Mouse (Mus musculus) megakaryocyte-erythroid progenitor cell, adult 5-6 weeks (primary cell): ENCODE measurements around the gene Usp25. TPM values are rescaled to one million over a fixed set of nuclear protein-coding genes. Genes with fewer than 3 reads are reported as not detected.
A peak's percentile ranks its signal among the peaks of the same experiment; 100 is the strongest.

Experiments
- ATAC-seq: replicated peaks from 2 replicates; pipeline ENCODE4 v1.8.0; 2016; ENCODE audit warnings: mild to moderate bottlenecking, inconsistent platforms; ENCODE audit not compliant: severe bottlenecking, poor library complexity, low FRiP score, low TSS enrichment
- total RNA-seq, 2 experiments: library from RNA; stranded (forward) in 1 of 2; stranded (reverse) in 1 of 2; fragments of 200-1000, 215-1000 nt in 1 of 2; fragments of >200 nt in 1 of 2; fragmentation: Nextera tagmentation in 1 of 2; gene quantifications; 2 replicates each; pipeline ENCODE4 v1.2.3; 2014 to 2017

Gene Usp25
- total RNA-seq (2014; fragmentation: Nextera tagmentation) (78.1 and 82.8 TPM in 2 replicates), total RNA-seq (2017) (103 and 106 TPM in 2 replicates)

DNA sequence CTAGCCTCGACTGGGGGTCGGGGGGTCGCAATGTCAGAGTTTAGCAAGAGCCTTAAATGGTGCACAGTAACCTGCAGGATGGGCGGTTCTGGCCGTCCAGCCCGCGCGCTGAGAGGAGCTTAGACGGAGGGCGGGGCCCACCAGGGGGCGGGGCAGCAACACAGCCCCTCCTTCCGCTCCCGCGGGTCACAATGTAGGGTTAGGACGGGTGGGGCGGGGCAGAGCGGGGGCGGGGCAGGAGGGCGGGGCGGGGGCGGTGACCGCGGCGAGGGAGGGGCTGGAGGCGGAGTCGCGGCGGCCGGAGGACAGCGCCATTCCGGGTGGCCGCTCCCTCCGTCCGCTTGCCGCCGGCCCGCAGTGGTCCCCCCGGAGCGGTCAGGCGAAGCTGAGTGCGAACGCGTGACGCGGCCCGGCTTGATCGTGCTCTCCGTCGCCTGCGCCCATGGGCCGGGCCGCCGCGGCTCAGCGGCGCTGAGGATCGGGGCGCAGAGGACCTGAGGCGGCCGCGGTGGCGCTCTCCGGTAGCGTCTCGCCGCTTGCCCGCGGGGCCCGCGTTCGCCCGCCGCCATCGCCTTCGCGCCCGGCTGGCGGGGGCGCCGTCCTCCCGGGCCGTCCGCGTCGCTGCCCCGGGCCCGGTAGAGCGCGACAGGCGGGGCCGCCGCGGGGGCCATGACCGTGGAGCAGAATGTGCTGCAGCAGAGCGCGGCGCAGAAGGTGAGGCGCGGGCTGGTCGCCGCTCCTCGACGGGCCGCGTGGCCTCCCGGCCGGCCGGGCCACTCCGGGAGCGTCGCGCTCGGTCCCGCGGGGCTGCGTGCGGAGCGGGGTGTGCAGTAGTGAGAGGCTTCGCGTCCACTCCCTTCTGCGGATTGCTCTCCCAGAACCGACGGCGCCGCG lies at the start of gene Usp25:
Gene Usp25, plus strand, starts transcription at position 280 of the 894 bp plus-strand sequence.
- peak; percentile 85 for ATAC-seq

DNA sequence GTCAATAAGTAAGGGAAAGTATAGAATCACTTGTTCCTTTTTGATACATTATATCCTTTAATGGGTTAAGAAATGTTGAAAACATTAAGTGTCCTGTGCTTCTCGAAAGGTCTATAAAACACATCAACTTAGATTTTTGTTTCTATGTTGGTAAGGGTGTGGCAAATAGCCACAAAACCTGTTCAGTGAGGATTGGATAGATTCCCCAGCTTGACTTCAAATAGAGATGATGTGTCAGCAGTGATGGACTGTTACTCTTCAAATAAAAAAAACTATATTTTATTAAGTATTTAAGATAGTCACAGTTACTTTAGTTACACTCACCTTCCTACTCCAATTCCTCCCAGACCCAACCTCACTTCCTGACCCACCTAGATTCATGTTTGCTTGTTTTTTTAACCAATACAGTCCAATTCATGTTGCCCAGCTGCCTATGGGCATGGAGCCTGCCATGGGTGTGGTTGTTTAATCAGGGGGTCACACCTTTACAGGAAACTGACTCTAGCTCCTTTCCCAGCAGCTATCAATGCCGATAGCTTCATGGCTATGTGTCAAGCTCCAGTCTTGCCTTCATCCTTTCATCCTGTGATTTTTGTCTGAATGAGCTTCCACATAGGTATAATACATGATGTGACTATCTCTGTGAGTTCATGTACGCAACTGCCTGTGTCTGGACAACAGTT lies 45.8 kb upstream of the Usp25 start:
- ATAC-seq, result no peak

DNA sequence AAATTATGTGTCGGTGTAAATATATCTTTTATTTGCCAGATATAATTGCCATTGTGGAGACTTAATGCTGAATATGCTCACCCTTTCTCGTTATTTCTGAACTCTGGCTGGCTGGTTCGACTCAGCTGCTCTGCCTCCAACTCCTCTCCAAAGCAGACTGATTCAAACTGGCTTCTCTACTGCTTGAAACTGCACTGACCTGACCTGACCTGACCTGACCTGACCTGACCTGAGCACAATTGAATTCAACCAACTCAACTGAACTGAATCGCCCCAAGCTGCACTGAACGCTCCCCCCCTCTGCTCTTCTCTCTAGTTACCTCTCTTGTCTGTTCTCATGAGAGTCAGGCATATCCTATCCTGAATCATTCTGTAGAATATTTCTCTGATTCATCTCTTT lies 42.3 kb upstream of the Usp25 start:
- ATAC-seq, result no peak

DNA sequence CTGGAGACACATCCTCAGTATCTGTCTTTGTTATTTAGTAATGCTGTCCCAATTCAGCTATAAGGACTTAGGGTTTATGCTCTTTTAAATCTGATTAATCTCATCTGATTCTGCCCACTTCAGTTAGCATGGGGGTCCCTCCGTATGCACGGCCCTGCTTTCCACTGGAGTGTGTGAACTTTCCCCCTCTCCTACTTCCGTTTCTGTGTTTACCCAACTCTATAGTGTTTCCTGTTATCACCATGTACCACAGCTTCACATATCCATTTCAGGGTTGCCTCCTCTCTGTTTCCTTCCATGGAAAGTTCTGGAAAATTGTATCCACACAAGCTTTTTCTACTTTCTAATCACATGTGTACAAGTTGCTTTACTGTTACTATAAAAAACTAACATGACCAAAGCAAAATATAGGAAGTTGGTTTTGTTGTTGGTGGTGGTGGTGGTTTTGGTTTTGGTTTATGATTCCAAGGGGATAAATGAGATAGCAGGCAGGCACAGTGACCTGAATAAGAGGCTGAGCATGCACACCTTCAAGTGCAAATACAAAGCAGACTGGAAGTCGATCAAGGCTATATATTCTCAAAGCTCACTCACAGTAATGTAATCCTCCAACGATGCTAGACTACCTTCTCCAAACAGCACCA lies 36.6 kb upstream of the Usp25 start:
- ATAC-seq, result no peak

DNA sequence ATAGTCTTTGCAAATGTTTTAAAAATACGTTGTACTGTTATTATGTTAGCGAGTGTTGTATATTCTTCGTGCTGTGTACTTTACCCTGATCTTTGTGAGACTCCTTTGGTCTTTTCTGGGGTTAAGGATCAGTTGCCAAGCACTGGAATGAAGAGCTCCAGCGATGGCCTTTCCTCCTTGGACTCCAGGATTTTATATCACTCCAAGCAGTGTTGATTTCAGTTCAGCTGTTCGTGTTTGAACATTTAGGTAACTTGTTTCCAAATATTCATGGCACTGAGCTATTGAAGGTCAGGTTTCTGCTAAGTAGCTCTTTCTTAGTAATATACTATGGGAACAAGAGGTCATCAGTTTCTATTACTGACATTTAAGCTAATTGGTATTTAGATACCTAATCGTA lies 29.8 kb upstream of the Usp25 start:
- ATAC-seq, result no peak

DNA sequence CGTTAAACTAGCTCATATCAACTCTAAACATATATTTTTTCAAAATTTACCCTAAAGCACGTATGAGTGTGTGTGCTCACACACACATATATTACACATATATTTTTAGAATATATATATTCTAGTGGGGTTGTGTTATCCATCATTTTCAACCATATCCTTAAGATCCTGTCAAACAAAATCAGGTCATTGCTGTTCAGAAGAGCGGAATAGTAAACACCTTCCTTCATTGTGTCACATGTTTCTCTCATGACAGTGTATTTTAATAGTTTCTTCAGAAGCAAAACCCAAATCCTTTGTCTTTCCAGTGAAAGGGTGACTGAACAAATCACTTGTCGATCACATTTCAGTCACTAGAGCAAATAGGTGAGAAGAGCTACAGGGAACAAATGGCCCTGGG lies 25.8 kb upstream of the Usp25 start:
- no peak for ATAC-seq

DNA sequence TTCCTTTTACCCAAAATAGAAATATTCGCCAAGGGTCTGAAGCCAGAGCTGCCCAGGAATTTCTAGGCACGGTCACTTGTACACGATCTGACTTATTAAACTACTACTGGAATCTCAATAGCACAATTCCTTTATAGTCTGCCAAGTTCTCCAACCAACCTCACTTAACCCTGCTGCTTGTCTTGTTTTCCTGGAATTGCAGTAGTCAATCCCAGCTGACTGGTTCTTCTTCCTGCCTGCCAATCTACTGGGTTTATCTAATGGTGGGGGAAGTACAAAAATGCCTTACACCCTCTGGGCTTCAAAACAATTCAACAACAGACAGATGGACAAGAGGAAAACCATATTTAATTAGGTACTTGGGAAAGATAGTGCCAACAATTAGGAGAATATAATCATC lies 9.6 kb upstream of the Usp25 start:
- no peak for ATAC-seq

DNA sequence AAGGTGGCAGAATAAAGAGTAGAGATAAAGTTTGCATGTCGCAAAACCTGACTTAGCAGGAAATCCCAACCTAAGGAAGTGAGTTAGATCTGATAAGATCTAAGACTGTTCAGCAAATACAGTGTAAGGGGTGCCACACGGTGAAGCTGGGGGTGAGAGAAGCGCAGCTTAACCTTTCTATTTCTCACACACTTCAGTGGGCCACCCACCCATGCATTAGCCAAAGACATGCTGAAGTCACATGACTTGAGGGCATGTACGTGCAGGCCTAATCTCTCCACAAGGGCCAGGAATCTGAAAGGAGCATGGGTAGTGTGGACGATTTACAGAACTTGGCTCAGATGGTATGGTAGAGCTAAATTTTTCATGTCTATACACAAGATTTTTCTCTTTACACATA lies 4.3 kb upstream of the Usp25 start:
- peak; percentile 57 for ATAC-seq

DNA sequence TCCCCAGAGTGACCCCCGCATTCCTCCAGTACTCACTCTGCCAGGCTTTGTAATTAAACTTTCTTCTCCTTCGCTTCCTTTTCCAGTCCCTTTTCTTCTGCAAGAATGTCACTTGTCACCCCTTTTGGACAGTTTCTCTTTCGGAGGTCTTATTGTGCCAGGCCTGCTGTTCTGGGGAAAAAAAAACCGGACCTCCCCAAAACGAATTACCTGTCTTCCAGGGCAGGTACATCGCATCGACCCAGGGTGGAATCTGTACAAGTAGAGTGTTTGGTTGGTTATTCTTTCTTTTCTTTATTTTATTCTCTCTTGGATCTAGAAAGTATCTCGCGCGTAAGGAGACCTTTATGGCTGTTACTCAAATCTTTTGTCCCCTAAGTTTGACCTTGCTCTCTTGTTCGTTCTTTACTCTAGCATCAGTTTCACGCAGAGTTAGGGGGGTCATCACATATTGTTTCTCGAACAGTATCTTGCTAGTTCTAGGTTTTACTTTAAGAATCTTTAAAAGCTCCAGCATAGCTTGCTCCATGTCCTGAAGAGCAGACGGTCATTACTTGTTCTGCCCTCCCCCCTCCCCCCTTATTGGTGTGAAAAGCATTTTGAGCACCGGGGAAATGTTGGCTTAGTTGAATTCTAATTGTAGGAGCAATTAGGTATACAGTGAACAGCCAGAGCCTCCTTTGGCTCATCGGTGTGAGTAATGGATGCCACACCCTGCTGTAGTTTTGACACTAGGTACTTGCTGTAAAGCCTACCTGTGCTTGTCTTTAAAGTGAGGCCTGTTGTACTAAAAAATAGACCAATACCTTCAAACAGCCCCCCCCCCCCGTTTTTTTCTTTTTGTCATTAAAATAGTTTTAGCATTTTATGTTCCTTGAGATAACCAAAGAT lies 1.1 kb downstream of the Usp25 start:
- 0 out of 2 replicates have a peak, but pooled peaks have one; percentile 0 for ATAC-seq

DNA sequence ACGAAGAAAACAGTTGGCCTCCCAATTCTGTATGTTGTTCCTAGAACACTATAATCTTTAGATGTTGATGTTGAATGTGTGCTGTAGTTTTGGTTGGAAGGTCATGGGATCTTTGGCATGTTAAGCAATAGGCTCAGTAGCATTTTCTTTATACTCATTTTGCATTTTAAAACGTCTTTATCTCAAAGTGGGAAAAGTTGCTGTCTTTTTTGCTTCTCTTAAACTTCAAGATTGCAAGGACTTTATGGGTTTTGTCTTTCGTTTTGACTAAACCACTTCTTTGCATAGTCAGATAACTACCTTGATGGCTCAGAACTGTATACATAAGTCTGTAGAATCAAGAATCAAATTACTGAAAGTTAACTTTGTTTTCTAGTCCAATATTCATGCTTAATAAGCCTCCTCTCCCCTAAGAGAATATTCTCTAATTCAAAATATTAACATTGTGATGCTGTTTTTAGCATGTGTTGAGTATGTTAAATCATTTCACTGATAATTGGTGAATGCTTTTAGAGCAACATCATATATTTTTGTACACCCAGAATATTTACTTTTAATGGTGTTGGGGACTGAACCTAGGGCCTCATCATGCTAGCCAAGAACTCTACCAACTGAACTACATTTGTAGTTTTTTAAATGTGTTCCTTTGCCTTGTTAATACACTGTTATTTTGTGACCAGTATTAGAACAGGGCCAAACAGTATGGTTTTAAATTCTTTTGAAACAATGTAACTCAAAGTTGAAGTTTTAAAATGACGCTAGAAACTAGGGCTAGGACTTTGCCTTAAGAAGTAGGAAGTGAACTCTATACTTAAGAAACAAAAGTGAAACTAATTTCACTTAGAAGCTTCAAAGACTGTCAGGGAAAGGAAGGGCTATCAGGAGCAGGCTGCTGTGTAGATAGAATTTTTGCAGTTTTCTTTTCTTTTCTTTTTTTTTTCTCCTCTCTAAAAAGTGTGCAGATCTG lies 2.2 kb downstream of the Usp25 start:
- ATAC-seq, result peak; percentile 45; the same call in 1 of the 2 replicates

DNA sequence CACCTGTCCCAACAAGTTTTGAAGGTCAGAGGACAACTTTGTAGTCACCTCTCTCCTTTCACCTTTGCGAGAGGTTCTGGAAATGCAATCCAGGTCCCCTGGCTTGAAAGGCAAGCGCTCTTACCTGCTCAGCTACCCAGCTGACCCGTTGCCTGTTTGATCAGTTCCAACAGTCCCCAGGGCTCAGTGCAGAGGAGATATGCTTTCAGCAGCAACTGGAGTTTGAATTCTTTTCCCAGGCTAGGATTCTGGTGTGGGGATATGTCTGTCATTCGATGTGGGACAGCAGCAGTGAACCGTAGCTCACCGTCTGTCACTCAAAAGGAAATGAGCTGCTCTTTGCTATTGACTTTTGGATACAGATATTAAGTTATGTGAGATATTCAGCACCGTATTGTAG lies 4.4 kb downstream of the Usp25 start:
- no peak for ATAC-seq

DNA sequence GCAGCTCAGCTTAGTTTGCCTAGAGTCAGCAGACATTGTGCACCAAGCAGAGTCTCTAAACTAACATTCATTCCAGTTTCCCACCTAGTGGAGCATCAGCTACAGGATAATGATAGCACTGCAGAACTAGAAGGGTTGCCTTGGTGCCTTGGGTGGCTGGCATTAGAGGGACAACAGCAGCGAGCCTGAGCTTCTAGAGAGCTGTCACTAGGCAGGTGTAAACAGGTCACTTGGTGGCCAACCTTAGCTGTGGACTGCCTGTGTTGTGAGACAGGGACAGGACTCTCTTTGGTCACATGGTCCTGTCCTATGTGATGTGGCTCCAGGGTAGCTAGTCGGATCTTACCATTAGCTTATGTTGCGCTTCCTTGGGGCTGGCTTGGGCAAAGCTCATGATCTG lies 6.7 kb downstream of the Usp25 start:
- peak; percentile 58 for ATAC-seq

DNA sequence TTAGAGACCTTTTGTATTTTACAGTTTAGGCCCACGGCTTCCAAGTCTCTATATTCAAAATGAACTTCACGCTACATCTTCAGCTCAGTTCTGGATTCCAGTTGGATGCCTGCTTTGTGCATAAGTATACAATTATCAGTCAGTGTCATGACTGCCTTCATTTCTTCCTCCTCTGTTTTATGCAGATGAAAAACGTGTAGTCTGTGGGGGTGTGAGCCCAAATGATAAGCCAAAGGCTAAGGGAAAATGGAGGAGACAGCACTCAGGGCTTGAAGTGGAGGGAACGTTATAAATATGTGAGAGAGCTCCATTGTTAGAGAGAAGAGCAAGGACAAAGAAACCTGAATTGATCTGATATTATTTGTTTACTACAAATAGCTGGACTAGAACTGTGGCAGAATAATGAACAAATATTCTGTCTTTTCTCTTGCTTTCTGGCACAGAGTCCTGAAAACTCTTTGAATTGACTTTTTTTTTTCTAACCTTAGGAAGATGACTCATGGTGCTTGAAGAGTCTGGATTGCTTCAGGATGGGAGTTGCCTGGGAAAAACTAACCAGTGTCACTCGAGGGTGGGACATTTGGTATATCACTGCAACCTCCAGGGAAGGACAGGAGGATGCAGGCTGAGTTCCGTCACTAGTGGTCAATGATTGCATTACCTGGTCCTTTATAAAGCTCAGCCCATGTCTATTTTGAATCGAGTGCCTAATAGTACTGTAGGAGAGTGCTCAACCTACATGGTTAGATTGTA lies 10.3 kb downstream of the Usp25 start:
- no peak for ATAC-seq

DNA sequence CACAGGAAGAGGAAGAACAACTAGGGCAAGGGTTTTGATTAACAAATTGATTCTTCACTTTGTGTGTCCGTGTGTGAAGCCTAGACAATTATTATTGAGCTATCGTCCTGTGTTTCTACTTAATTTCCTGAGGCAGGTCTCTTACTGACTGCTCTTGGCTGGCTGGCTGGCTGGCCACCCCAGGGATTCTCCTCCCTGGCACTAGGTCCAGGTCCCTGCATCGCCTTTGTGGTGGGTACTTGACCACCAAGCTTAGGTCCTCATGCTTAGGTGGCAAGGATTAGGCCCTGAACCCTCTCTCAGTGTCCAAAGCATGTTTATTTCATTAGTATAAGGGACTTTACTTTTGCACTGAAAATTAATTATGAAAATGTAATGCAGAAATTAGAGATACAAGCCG lies 12.6 kb downstream of the Usp25 start:
- no peak for ATAC-seq

DNA sequence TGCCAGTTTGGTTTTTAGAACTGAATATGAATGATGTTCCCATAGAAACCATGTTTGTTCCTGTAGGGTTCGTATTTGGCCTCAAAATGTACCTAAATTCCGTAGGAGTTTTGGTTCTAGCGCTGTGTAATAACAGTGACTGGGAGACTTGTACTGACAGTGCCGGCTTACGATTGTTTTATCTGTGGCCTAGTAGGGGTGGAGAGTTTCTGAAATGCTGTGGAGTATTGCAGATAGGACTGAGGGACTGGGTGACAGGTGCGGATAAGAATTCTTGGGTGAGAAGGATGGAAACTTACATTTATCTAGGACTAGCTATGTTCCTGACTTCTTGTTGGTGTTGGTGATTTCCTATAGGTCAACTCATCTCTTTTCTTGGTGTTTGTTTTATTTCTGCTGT lies 13.4 kb downstream of the Usp25 start:
- ATAC-seq, result peak; percentile 85

DNA sequence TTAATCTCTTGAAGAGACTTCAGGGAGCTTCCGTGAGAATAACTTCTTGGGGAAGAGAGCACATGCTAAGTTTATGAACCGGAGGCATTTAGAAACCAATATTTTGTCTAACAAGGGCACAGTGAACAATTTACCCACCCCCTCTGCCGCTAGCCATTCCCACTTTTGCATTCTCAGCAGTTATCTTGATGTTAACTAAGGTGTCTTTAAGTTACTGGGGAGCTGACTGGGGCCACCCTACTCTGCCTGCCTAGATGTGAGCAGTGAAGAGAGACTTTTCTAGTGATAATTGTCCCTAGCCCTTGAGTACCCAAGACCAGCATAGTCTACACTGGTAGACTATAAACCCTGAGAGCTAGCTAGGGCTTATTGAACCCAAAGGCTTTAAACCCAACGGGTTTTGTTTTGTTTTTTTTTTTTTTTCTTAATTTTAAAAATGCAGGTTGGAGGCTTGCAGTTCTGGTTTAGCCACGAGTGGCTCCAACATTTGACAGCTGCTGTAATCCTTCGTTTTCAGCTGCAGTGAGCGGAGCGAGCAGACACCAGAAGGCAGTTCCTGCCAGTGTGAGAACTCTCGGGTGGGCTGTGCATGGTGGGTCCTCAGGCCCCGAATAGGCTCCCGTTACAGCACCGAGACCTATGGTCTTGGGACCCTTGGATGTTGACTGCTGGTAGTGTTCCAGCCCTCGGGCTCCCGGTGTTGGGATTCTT lies 14.6 kb downstream of the Usp25 start:
- ATAC-seq, result peak; percentile 28
